Mouse (Mus musculus): ENCODE measurements at regions not wholly inside any gene's neighbourhood (a gene's known extent, or its start where the extent isn't known, plus 50 kb on each side); places are given as distances from the start of the nearest gene placed in this dataset.
A peak's percentile ranks its signal among the peaks of the same experiment; 100 is the strongest.

DNA sequence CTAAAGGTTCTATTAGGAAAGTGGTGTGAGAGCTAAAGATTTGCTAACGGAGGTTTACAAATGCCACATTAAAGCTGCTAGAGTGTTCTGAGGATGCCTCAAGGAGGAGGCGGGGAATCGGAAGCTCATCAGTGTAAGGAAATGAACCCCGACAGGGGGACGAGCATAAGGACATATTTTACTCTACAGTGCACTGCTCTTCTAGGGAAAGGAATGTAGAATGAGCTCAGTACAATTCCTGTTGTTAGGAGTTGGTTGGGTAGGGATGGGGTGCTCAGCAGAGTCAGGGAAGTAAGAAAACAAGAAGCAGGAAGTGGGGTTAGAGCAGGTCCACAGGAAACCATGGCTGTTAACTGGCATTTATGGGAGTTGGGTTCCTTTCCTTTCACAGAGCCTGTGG is 54.6 kb downstream of the Mex3b start:
- Histone ChIP-seq H3K9me3 (no peaks in the 10 kb centered on the region), H3K27ac (no peak overlapping the region), H3K36me3 (no peaks in the 10 kb centered on the region), H3K4me1 (peaks cover 9% of the 10 kb centered on the region), H3K9ac (no peak overlapping the region), H3K4me2 (no peak overlapping the region), H3K27me3 (no peaks in the 10 kb centered on the region), H3K4me3 (no peak overlapping the region)
- WGBS: 52% methylated on average over 5 of the region's 5 CpGs
- no peak for ATAC-seq (ENCODE audit: insufficient number of reproducible peaks, low FRiP score, low TSS enrichment, low read depth)

- no peak overlapping the region for H3K4me2 ChIP-seq
- H3K9me3 ChIP-seq: no peaks in the 10 kb centered on the region
- peak overlapping the region; percentile 52 for H3K27ac ChIP-seq
- peak; percentile 48; the same call in 1 of the 2 replicates for ATAC-seq (ENCODE audit: insufficient number of reproducible peaks, low FRiP score, low TSS enrichment, low read depth)
- H3K36me3 ChIP-seq: no peaks in the 10 kb centered on the region
- WGBS: 36% methylated on average over 11 of the region's 11 CpGs
- no peak overlapping the region for H3K4me3 ChIP-seq
- H3K4me1 ChIP-seq: peaks cover 9% of the 10 kb centered on the region
- no peaks in the 10 kb centered on the region for H3K27me3 ChIP-seq
- H3K9ac ChIP-seq: no peak overlapping the region
Measured at GRCm38 (mm10) chr7:82923220-82924071, 56.3 kb downstream of the Mex3b start.

DNA sequence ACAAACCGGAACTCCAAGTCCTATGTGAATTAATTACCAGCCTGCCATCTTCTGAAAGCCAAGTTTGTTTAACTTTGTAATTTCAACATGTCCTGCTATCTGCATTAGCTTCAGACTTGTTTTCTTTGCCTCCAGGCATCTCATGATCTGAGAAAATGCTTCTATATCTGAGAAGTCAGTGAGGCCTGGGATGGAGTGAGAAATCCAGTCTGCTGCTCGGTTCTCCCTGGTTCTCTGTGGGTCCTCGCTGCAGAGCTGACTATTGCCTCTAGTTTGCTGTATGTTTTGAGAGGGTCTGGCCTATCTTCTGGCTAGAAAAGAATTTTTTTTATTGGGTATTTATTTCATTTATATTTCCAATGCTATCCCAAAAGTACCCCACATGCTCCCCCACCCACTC is 57.0 kb downstream of the Mex3b start:
- H3K9me3 ChIP-seq: no peaks in the 10 kb centered on the region
- H3K9ac ChIP-seq: no peak overlapping the region
- H3K4me2 ChIP-seq: no peak overlapping the region
- H3K4me3 ChIP-seq: no peak overlapping the region
- WGBS: 50% methylated on average over 3 of the region's 3 CpGs
- H3K4me1 ChIP-seq: peaks cover 9% of the 10 kb centered on the region
- H3K36me3 ChIP-seq: no peaks in the 10 kb centered on the region
- H3K27ac ChIP-seq: peak overlapping the region; percentile 52
- no peaks in the 10 kb centered on the region for H3K27me3 ChIP-seq
- ATAC-seq (ENCODE audit: insufficient number of reproducible peaks, low FRiP score, low TSS enrichment, low read depth): no peak

- no peak for ATAC-seq (ENCODE audit: insufficient number of reproducible peaks, low FRiP score, low TSS enrichment, low read depth)
- H3K27me3 ChIP-seq: no peaks in the 10 kb centered on the region
- no peak overlapping the region for H3K4me2 ChIP-seq
- no peak overlapping the region for H3K9ac ChIP-seq
- no peaks in the 10 kb centered on the region for H3K36me3 ChIP-seq
- no peak overlapping the region for H3K27ac ChIP-seq
- H3K9me3 ChIP-seq: peaks cover 3% of the 10 kb centered on the region; the same call in 1 of the 2 replicates
- H3K4me3 ChIP-seq: no peak overlapping the region
- 24% methylated on average over 3 of the region's 3 CpGs for WGBS
- H3K4me1 ChIP-seq: peaks cover 8% of the 10 kb centered on the region
Measured at GRCm38 (mm10) chr7:82938311-82938710, 71.2 kb downstream of the Mex3b start.

- H3K9ac ChIP-seq: no peak overlapping the region
Measured at GRCm38 (mm10) chr7:82939536-82939935, 72.4 kb downstream of the Mex3b start.

DNA sequence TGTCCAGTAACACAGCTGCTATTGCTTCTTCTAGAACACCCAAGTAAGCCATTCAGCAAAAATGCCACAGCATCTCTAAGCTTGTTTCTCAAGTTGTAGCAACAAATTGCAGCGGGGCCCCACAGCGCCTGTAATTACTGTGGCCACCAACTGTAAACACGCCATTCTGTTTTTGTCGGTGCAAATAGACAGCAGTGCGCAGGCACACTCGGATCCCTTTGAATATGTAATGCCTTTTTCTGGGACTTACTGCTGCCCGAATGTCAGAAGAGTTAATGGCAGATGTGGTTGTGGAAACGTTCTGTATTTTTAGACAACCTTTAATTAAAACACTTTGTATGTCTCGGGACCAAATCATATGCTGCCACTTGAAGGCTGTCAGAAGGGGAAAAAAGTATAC is 76.2 kb downstream of the Mex3b start:
- ATAC-seq (ENCODE audit: insufficient number of reproducible peaks, low FRiP score, low TSS enrichment, low read depth): no peak
- H3K9me3 ChIP-seq: no peaks in the 10 kb centered on the region
- H3K4me2 ChIP-seq: no peak overlapping the region
- H3K4me3 ChIP-seq: no peak overlapping the region
- no peaks in the 10 kb centered on the region for H3K36me3 ChIP-seq
- H3K4me1 ChIP-seq: peaks cover 1% of the 10 kb centered on the region
- WGBS: 59% methylated on average over 9 of the region's 9 CpGs
- no peak overlapping the region for H3K27ac ChIP-seq
- no peak overlapping the region for H3K9ac ChIP-seq
- H3K27me3 ChIP-seq: no peaks in the 10 kb centered on the region

More at GRCm38 (mm10) chr7:82939536-82939935, 72.4 kb downstream of the Mex3b start:
- no peak overlapping the region for H3K4me2 ChIP-seq
- no peak overlapping the region for H3K4me3 ChIP-seq
- H3K36me3 ChIP-seq: no peaks in the 10 kb centered on the region
- peaks cover 8% of the 10 kb centered on the region for H3K4me1 ChIP-seq
- H3K27me3 ChIP-seq: no peaks in the 10 kb centered on the region
- no peaks in the 10 kb centered on the region for H3K9me3 ChIP-seq
- ATAC-seq (ENCODE audit: insufficient number of reproducible peaks, low FRiP score, low TSS enrichment, low read depth): no peak
- WGBS: 72% methylated on average over 11 of the region's 11 CpGs
- no peak overlapping the region for H3K27ac ChIP-seq

GRCm38 (mm10) chr7:82943797-82944196 is 76.7 kb downstream of the Mex3b start:
- Histone ChIP-seq H3K4me1 (no peaks in the 10 kb centered on the region), H3K36me3 (no peaks in the 10 kb centered on the region), H3K27me3 (no peaks in the 10 kb centered on the region), H3K4me3 (no peak overlapping the region), H3K27ac (no peak overlapping the region), H3K4me2 (no peak overlapping the region), H3K9me3 (no peaks in the 10 kb centered on the region), H3K9ac (no peak overlapping the region)
- WGBS: 89% methylated on average over 1 of the region's 1 CpGs
- ATAC-seq (ENCODE audit: insufficient number of reproducible peaks, low FRiP score, low TSS enrichment, low read depth): no peak

DNA sequence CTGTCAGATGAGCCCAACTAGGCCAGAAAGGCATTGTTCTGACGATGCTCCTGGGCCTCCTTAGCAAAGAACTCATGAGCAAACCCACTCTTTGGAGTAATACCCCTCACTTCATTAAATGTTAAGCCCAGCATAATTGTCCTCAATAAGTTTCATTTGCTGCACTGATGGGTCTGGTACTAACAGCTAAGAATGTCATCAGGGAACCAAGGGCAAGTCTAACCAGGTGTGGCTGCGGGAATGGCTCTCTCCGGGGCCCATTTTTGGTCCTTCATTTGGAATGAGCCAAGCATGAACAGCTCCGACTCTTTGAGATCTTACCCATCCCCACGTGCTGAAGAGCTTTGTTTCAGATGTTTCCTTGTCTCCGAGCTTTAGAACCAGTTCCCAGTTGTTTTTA is 82.2 kb downstream of the Mex3b start:
- H3K9ac ChIP-seq: no peak overlapping the region

GRCm38 (mm10) chr7:82957208-82957977 is 90.3 kb downstream of the Mex3b start:
- Histone ChIP-seq H3K4me2 (no peak overlapping the region), H3K9ac (no peak overlapping the region), H3K4me3 (no peak overlapping the region), H3K27ac (no peak overlapping the region), H3K9me3 (no peaks in the 10 kb centered on the region), H3K4me1 (no peaks in the 10 kb centered on the region), H3K27me3 (no peaks in the 10 kb centered on the region), H3K36me3 (no peaks in the 10 kb centered on the region)
- 54% methylated on average over 20 of the region's 20 CpGs for WGBS
- no peak for ATAC-seq (ENCODE audit: insufficient number of reproducible peaks, low FRiP score, low TSS enrichment, low read depth)

More for the DNA sequence above, 82.2 kb downstream of the Mex3b start:
- H3K4me3 ChIP-seq: no peak overlapping the region
- H3K4me2 ChIP-seq: no peak overlapping the region
- no peaks in the 10 kb centered on the region for H3K4me1 ChIP-seq
- H3K27ac ChIP-seq: no peak overlapping the region
- WGBS: 76% methylated on average over 6 of the region's 6 CpGs
- no peak for ATAC-seq (ENCODE audit: insufficient number of reproducible peaks, low FRiP score, low TSS enrichment, low read depth)
- no peaks in the 10 kb centered on the region for H3K27me3 ChIP-seq
- H3K9me3 ChIP-seq: no peaks in the 10 kb centered on the region
- H3K36me3 ChIP-seq: no peaks in the 10 kb centered on the region

DNA sequence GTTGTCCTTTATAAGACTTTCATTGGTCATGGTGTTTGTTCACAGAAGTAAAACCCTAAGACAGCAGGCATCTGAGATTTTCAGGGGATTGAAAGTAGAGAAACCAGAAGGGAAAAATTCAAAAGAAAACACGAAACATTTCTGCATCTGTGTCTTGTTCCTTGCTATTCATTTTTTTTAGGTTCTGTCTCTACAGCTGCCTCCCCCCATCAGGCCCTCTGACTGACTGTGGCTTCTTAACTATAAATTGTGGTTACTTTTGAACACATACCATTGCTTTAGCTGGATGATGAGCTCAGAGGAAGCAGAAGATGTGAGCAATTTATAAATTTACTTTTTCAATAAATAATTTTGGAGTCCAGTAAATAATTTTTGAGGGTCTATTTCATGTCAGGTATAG is 103.5 kb downstream of the Mex3b start:
- Histone ChIP-seq H3K9ac (no peak overlapping the region), H3K4me2 (no peak overlapping the region), H3K36me3 (no peaks in the 10 kb centered on the region), H3K27ac (no peak overlapping the region), H3K27me3 (no peaks in the 10 kb centered on the region), H3K9me3 (no peaks in the 10 kb centered on the region), H3K4me1 (peaks cover 20% of the 10 kb centered on the region), H3K4me3 (no peak overlapping the region)
- 81% methylated on average over 1 of the region's 1 CpGs for WGBS
- no peak for ATAC-seq (ENCODE audit: insufficient number of reproducible peaks, low FRiP score, low TSS enrichment, low read depth)

DNA sequence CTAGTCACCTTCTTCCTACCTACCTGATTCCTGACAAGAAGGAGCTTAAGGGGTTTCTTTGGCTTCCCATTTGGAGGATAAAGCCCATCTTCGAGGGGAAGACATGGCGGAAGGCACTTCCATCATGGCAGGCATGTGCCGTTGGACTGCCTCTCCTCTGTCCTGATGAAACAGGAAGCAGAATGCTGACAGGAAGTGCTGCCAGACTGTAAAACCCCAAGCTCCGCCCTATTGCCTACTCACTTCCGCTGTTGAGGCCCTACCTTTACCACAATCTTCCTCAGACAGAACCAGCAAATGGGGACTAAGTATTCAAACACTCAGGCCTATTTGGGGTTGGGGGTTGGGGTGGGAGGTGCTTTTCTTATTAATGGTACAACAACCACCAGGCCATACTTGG is 104.1 kb downstream of the Mex3b start:
- peaks cover 20% of the 10 kb centered on the region for H3K4me1 ChIP-seq
- H3K9ac ChIP-seq: no peak overlapping the region
- H3K4me3 ChIP-seq: no peak overlapping the region
- no peaks in the 10 kb centered on the region for H3K36me3 ChIP-seq
- no peaks in the 10 kb centered on the region for H3K27me3 ChIP-seq
- peak overlapping the region; percentile 62 for H3K27ac ChIP-seq
- 94% methylated on average over 5 of the region's 5 CpGs for whole genome bisulfite sequencing
- H3K4me2 ChIP-seq: no peak overlapping the region
- ATAC-seq (ENCODE audit: insufficient number of reproducible peaks, low FRiP score, low TSS enrichment, low read depth): no peak
- H3K9me3 ChIP-seq: no peaks in the 10 kb centered on the region
